Mouse (Mus musculus) stomach, embryonic 14.5 days (tissue): ENCODE results near the gene Bag6. TPM values are rescaled to one million over a fixed set of nuclear protein-coding genes. Genes with fewer than 3 reads are reported as not detected.

Experiments
- ATAC-seq: fragments of 200-750 bp; cut with Nextera tagmentation; 2 replicates; pipeline ENCODE4 v1.8.0; 2017; ENCODE audit warnings: low read depth, moderate TSS enrichment; ENCODE audit not compliant: insufficient number of reproducible peaks, insufficient read depth, low FRiP score
- H3K27ac ChIP-seq: fragments of 300-500 bp; sonication (generic); 2 replicates; pipeline ENCODE4 v1.5.1; 2014; ENCODE audit warnings: mild to moderate bottlenecking, low read length, moderate library complexity, mixed read lengths
- H3K27me3 ChIP-seq: fragments of 300-500 bp; sonication (generic); 2 replicates; pipeline ENCODE4 v1.6.1; 2014; ENCODE audit warnings: low read length, control low read depth, mixed read lengths; ENCODE audit not compliant: control insufficient read depth, insufficient read depth
- H3K36me3 ChIP-seq: fragments of 300-500 bp; sonication (generic); 2 replicates; pipeline ENCODE4 v1.6.1; 2014; ENCODE audit warnings: mild to moderate bottlenecking, control low read depth, low read length, moderate library complexity, mixed read lengths; ENCODE audit not compliant: control insufficient read depth, insufficient read depth
- H3K4me1 ChIP-seq: fragments of 300-500 bp; sonication (generic); 2 replicates; pipeline ENCODE4 v1.6.1; 2014; ENCODE audit warnings: low read length, control low read depth, mixed read lengths; ENCODE audit not compliant: control insufficient read depth, insufficient read depth
- H3K4me2 ChIP-seq: fragments of 300-500 bp; sonication (generic); replicated peaks from 2 replicates; pipeline ENCODE4 v1.6.1; 2014; ENCODE audit warnings: low read depth, low read length, control low read depth
- H3K4me3 ChIP-seq: fragments of 300-500 bp; sonication (generic); 2 replicates; pipeline ENCODE4 v1.5.1; 2014; ENCODE audit warnings: low read depth, low read length, control low read depth
- H3K9ac ChIP-seq: fragments of 300-500 bp; sonication (generic); replicated peaks from 2 replicates; pipeline ENCODE4 v1.6.1; 2014; ENCODE audit warnings: low read depth, mild to moderate bottlenecking, control low read depth, low read length, moderate library complexity, mixed read lengths
- H3K9me3 ChIP-seq: fragments of 300-500 bp; sonication (generic); 2 replicates; pipeline ENCODE4 v1.6.1; 2016; ENCODE audit warnings: low read depth, low read length, control low read depth; ENCODE audit not compliant: control insufficient read depth
- WGBS: fragments of 180-500 bp; shearing (Covaris S2); extraction: QIAGEN DNeasy Blood & Tissue Kit; methylation state at CpG from one replicate; pipeline ENCODE4 v1.1.7; 2014; 5-methylcytosine and 5-hydroxymethylcytosine counted together
- polyA plus RNA-seq: library from polyadenylated mRNA; unstranded; fragments of >200 nt; fragmentation: Nextera tagmentation; extraction: Ambion mirVana; gene quantifications from 2 replicates; pipeline ENCODE4 v1.2.1, GENCODE M21; 2014

Bag6 gene
- polyA plus RNA-seq, 1 experiment from 2014 or later, result 86.5 TPM

DNA sequence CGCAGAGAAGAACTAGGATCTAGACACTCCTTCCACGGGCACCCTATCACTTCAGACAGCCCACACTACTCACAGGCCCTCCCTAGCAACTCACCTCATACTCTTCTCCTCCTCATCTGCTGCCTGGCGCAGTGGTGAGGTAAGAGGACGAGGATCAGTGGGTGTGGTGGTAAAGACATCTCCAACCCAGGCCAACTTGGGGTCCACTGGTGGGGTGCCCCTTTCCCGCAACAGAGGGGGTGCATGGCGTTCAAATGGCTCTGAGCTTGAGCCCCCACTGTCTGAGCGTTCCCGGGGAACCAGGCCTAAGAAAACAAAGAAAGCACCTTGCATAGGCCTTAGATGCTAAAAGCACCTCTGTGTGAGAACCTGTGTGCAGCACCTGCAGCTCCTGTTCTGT lies 22.3 kb downstream of the Bag6 start:
- Histone ChIP-seq H3K4me3 (no peak overlapping the region), H3K27me3 (no peaks in the 10 kb centered on the region), H3K4me1 (peaks cover 4% of the 10 kb centered on the region; the same call in 1 of the 2 replicates), H3K9me3 (no peaks in the 10 kb centered on the region), H3K27ac (no peak overlapping the region), H3K36me3 (peaks cover 100% of the 10 kb centered on the region), H3K4me2 (no peak overlapping the region), H3K9ac (no peak overlapping the region)
- WGBS, result 89% methylated on average over 8 of the region's 8 CpGs
- ATAC-seq, result no peak

DNA sequence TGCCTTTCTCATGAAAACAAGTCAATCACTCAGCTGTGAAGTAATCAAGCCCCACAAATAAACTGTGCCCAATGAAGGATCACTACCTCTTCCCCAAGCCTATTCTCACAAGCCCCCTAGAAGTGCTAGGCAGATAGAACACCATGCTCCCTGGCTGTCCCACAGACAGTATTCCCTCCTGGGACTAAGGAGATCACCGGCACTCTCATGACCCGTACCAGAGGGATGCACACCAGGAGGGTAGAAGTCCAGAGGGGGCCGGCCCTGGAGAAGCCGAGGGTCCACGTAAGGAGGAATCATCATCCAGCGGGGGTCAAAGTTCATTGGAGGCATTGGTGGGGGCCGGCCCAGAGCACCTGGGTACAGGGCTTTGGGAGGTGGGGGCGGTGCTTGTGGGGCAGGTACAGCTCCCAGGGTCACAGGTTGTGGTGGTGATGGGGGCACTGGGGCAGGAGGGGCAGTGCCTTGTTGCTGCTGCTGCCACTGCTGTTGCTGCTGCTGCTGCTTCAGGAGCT lies 22.7 kb downstream of the Bag6 start:
- no peak overlapping the region for H3K4me3 ChIP-seq
- H3K9ac ChIP-seq, result no peak overlapping the region
- no peaks in the 10 kb centered on the region for H3K27me3 ChIP-seq
- H3K27ac ChIP-seq, result no peak overlapping the region
- H3K9me3 ChIP-seq, result no peaks in the 10 kb centered on the region
- H3K36me3 ChIP-seq, result peaks cover 97% of the 10 kb centered on the region
- H3K4me2 ChIP-seq, result no peak overlapping the region
- peaks cover 9% of the 10 kb centered on the region for H3K4me1 ChIP-seq
- ATAC-seq, result no peak
- WGBS, result 87% methylated on average over 8 of the region's 8 CpGs

DNA sequence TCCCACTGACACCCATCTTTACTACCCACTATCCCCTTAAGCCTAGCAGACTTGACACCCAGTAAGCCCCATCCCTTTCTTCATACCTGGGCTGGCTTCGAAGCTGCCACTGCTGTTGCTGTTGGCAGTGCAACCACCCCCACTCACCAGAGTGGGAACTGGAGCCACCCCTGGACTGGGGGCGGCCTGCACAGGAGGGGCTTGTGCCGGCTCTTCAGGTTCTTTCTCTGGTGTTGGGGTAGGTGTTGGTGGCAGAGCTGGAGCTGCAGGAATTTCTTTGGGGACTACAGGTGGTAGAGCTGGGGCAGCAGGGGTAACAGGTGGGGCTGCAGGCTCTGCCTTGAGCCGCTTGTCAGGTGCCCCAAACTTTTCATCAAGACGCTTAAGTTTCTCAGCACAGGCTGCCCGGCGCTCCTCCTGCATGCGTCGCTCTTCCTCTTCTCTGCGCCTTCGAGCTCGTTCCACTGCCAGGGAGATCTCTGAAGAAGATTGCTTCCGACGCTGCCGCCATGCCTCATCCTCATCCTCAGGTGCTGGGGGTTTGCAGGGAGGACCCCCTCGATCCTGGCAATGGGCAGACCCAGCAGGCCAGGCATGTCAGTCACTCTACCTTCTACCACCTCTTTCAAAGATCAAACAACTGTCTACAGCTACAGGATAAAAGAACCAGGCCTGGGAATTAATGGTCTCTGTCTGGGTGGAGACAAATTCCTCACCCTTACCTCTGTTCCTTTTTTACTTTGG lies 24.0 kb downstream of the Bag6 start:
- Histone ChIP-seq H3K4me2 (no peak overlapping the region), H3K4me3 (no peak overlapping the region), H3K9ac (no peak overlapping the region), H3K36me3 (peaks cover 83% of the 10 kb centered on the region), H3K4me1 (peaks cover 12% of the 10 kb centered on the region), H3K27ac (no peak overlapping the region), H3K27me3 (no peaks in the 10 kb centered on the region), H3K9me3 (no peaks in the 10 kb centered on the region)
- no peak for ATAC-seq
- WGBS, result 90% methylated on average over 16 of the region's 16 CpGs

DNA sequence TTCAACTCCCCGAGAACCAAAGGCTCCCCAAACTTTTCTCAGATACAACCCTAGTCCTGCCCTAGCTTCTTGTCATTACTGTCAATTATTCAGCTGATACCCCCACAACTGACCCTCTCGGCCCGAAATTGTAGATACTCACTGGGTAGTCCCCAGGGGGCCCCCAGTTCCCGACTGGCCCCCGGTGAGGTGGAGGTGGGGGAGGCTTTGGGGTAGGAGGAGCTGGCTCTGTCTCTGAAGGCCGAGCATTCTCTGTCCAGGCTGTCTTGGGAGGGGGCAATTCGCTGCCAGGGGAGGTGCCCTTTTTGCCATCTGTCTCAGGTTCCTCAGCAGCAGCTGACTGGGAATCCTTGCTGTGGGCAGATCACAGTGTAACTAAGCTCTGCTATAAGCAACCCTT lies 24.7 kb downstream of the Bag6 start:
- no peak overlapping the region for H3K9ac ChIP-seq
- H3K27ac ChIP-seq, result no peak overlapping the region
- H3K27me3 ChIP-seq, result no peaks in the 10 kb centered on the region
- peaks cover 12% of the 10 kb centered on the region for H3K4me1 ChIP-seq
- 87% methylated on average over 7 of the region's 7 CpGs for WGBS
- no peak overlapping the region for H3K4me2 ChIP-seq
- H3K4me3 ChIP-seq, result no peak overlapping the region
- no peaks in the 10 kb centered on the region for H3K9me3 ChIP-seq
- peaks cover 77% of the 10 kb centered on the region for H3K36me3 ChIP-seq
- ATAC-seq, result no peak

DNA sequence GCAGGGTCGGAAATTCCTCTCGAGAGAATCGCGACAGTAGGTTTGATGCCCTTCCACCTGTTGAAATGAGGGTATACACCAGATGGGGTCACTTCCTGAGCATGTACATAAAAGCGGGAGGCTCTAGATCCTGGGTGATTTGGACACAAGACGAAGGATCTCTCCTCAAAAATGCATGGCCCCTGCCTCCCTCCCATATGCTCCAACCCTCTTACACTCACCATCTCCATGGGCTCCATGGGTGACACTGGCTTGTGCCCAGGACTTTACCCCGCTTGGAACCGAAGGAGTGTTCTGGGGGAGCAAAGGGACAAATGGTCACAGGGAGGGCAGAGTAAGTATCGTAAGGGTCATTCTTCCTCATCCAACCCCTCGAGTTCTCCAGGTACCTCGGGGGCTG lies 26.4 kb downstream of the Bag6 start:
- H3K36me3 ChIP-seq, result peaks cover 60% of the 10 kb centered on the region
- 81% methylated on average over 11 of the region's 11 CpGs for WGBS
- H3K4me1 ChIP-seq, result peaks cover 16% of the 10 kb centered on the region
- no peak overlapping the region for H3K9ac ChIP-seq
- no peak overlapping the region for H3K27ac ChIP-seq
- no peaks in the 10 kb centered on the region for H3K9me3 ChIP-seq
- no peak overlapping the region for H3K4me2 ChIP-seq
- ATAC-seq, result no peak
- H3K27me3 ChIP-seq, result no peaks in the 10 kb centered on the region
- no peak overlapping the region for H3K4me3 ChIP-seq

DNA sequence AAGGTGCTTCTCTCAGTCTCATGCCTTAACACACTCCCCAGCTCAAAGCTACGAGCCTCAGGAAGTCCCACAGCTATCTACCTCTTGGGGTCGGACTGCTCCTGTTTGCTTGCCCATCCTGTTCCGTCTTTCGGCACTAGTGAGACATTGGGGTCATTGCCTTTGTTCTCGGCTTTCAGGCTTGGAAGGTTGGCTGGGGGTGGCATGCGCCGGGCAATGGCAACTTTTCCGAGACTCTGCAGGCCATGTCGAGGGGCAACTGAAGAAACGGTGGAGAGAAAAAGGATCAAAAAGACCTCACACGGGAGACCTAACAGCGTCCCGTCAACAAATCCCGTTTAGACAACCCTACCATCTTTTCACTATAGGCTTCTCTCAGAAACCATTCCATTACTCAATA lies 27.1 kb downstream of the Bag6 start:
- Histone ChIP-seq H3K4me2 (peak overlapping the region; percentile 59), H3K27me3 (no peaks in the 10 kb centered on the region), H3K4me3 (peak overlapping the region; percentile 99; the same call in 1 of the 2 replicates), H3K9ac (no peak overlapping the region), H3K27ac (no peak overlapping the region), H3K36me3 (peaks cover 52% of the 10 kb centered on the region), H3K9me3 (no peaks in the 10 kb centered on the region), H3K4me1 (peaks cover 18% of the 10 kb centered on the region)
- ATAC-seq, result no peak
- 71% methylated on average over 14 of the region's 14 CpGs for WGBS

DNA sequence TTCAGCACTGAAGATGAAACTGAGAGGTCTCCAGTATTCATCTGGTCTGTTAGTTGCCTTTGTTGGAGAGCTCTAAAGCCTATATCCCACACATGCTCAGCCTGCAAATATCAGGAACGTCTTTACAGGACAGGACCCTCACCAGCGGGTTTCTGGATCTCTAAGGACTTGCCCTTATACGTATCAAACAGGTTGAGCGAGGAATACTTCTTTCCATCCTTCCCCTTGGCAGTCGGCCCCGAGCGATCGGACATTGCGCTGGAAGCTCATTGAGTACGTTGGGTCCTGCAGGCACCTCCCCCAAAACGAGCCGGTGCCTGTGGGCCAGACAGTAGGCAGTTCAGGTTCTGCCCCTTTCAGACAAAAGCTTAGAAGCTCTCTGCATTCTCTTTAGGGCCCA lies 27.8 kb downstream of the Bag6 start:
- Histone ChIP-seq H3K4me3 (peak overlapping the region; percentile 99), H3K9ac (peak overlapping the region; percentile 100), H3K27ac (no peak overlapping the region), H3K4me1 (peaks cover 18% of the 10 kb centered on the region), H3K27me3 (no peaks in the 10 kb centered on the region), H3K9me3 (no peaks in the 10 kb centered on the region), H3K36me3 (peaks cover 46% of the 10 kb centered on the region), H3K4me2 (peak overlapping the region; percentile 59)
- WGBS, result 36% methylated on average over 12 of the region's 12 CpGs
- ATAC-seq, result no peak

DNA sequence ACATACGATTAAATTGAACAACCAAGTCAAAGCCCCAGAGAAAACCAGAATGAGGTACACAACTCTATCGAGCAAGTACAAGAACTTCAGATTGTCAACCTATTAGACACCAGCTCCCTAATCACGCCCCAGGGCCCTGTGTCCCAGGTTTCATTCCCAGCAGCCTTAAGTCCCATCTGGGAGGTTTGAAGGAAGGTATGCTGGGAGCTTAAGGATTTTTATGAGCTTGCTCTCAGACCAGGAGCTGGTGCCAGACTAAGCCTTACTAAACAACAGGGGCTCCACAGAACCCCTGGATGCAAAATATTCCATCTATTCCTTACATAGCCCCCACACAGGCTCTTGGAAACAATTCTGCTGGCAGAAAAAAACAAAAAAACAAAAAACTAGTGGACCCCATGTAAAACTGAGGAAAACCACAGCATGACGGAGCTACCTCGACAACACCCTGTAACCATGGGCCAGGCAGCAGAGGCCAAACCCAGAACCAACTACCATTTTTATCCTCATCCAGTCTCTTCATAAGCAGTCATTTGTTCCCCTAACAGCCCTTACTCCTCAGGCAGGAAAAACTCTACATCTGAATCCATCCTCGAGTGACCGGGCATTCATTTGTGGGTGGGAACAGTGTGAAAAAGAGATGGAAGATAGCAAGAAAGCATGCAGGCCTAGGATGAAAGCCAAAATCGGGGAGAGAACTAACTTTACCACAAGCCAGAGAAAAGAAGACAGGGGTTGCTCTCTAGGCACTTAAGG lies 28.5 kb downstream of the Bag6 start:
- ATAC-seq, result no peak
- peak overlapping the region; percentile 59 for H3K4me2 ChIP-seq
- peak overlapping the region; percentile 100 for H3K9ac ChIP-seq
- peak overlapping the region; percentile 95 for H3K27ac ChIP-seq
- peaks cover 39% of the 10 kb centered on the region for H3K36me3 ChIP-seq
- H3K4me3 ChIP-seq, result peak overlapping the region; percentile 99
- WGBS, result 10% methylated on average over 8 of the region's 8 CpGs
- peaks cover 18% of the 10 kb centered on the region for H3K4me1 ChIP-seq
- H3K27me3 ChIP-seq, result no peaks in the 10 kb centered on the region
- H3K9me3 ChIP-seq, result no peaks in the 10 kb centered on the region
